Mouse (Mus musculus) lung, embryonic 16.5 days (tissue): ENCODE measurements at regions not wholly inside any gene's neighbourhood (a gene's known extent, or its start where the extent isn't known, plus 50 kb on each side); places are given as distances from the start of the nearest gene placed in this dataset.

ENCODE experiments used
- ATAC-seq: fragments of 200-750 bp; cut with Nextera tagmentation; 2 replicates; pipeline ENCODE4 v1.8.0; 2017; ENCODE audit warnings: low read depth, mild to moderate bottlenecking, moderate library complexity
- H3K27ac ChIP-seq: fragments of 300-500 bp; sonication (generic); 2 replicates; pipeline ENCODE4 v1.5.1; 2014; ENCODE audit warnings: mild to moderate bottlenecking, control low read depth, low read length
- H3K27me3 ChIP-seq: fragments of 300-500 bp; sonication (generic); 2 replicates; pipeline ENCODE4 v1.6.1; 2014; ENCODE audit warnings: low read depth, low read length, mixed read lengths; ENCODE audit not compliant: control insufficient read depth, insufficient read depth
- H3K36me3 ChIP-seq: fragments of 300-500 bp; sonication (generic); 2 replicates; pipeline ENCODE4 v1.6.1; 2014; ENCODE audit warnings: low read length; ENCODE audit not compliant: control insufficient read depth, insufficient read depth
- H3K4me1 ChIP-seq: fragments of 300-500 bp; sonication (generic); replicated peaks from 2 replicates; pipeline ENCODE4 v1.6.1; 2014; ENCODE audit warnings: low read length, mixed read lengths; ENCODE audit not compliant: control insufficient read depth, insufficient read depth
- H3K4me2 ChIP-seq: fragments of 300-500 bp; sonication (generic); 2 replicates; pipeline ENCODE4 v1.6.1; 2014; ENCODE audit warnings: low read depth, low read length, control low read depth
- H3K4me3 ChIP-seq: fragments of 300-500 bp; sonication (generic); 2 replicates; pipeline ENCODE4 v1.5.1; 2014; ENCODE audit warnings: mild to moderate bottlenecking, low read length, control low read depth
- H3K9ac ChIP-seq: fragments of 300-500 bp; sonication (generic); 2 replicates; pipeline ENCODE4 v1.6.1; 2014; ENCODE audit warnings: low read length, control low read depth
- H3K9me3 ChIP-seq: fragments of 300-500 bp; sonication (generic); 2 replicates; pipeline ENCODE4 v1.6.1; 2016; ENCODE audit warnings: low read length; ENCODE audit not compliant: control insufficient read depth
- WGBS: fragments of 180-500 bp; shearing (Covaris S2); extraction: QIAGEN DNeasy Blood & Tissue Kit; methylation state at CpG from one replicate; pipeline ENCODE4 v1.1.7; 2014; 5-methylcytosine and 5-hydroxymethylcytosine counted together

GRCm38 (mm10) chr3:156410126-156410525 lies 151.5 kb upstream of the Negr1 start:
- ATAC-seq = no peak

GRCm38 (mm10) chr3:156412757-156413156 lies 148.8 kb upstream of the Negr1 start:
- Histone ChIP-seq H3K9ac (no peak overlapping the region), H3K27ac (no peak overlapping the region), H3K4me3 (no peak overlapping the region), H3K4me1 (no peaks in the 10 kb centered on the region), H3K4me2 (no peak overlapping the region), H3K27me3 (no peaks in the 10 kb centered on the region), H3K36me3 (no peaks in the 10 kb centered on the region), H3K9me3 (no peaks in the 10 kb centered on the region)
- WGBS = 73% methylated on average over 3 of the region's 3 CpGs
- no peak for ATAC-seq

More at GRCm38 (mm10) chr3:156410126-156410525, 151.5 kb upstream of the Negr1 start:
- Histone ChIP-seq H3K9ac (no peak overlapping the region), H3K36me3 (no peaks in the 10 kb centered on the region), H3K27me3 (no peaks in the 10 kb centered on the region), H3K9me3 (no peaks in the 10 kb centered on the region), H3K4me2 (no peak overlapping the region), H3K27ac (no peak overlapping the region), H3K4me1 (no peaks in the 10 kb centered on the region), H3K4me3 (no peak overlapping the region)
- WGBS = 41% methylated on average over 1 of the region's 1 CpGs

GRCm38 (mm10) chr3:156414431-156415427 lies 146.9 kb upstream of the Negr1 start:
- H3K4me1 ChIP-seq = no peaks in the 10 kb centered on the region
- H3K27me3 ChIP-seq = no peaks in the 10 kb centered on the region
- H3K4me2 ChIP-seq = no peak overlapping the region
- ATAC-seq = no peak
- no peak overlapping the region for H3K27ac ChIP-seq
- WGBS = 86% methylated on average over 13 of the region's 13 CpGs
- no peak overlapping the region for H3K4me3 ChIP-seq
- no peaks in the 10 kb centered on the region for H3K9me3 ChIP-seq
- no peak overlapping the region for H3K9ac ChIP-seq
- no peaks in the 10 kb centered on the region for H3K36me3 ChIP-seq

- H3K4me2 ChIP-seq = no peak overlapping the region
- H3K36me3 ChIP-seq = no peaks in the 10 kb centered on the region
- ATAC-seq = no peak
- no peaks in the 10 kb centered on the region for H3K27me3 ChIP-seq
- H3K9ac ChIP-seq = no peak overlapping the region
- H3K27ac ChIP-seq = no peak overlapping the region
- no peaks in the 10 kb centered on the region for H3K4me1 ChIP-seq
- H3K9me3 ChIP-seq = no peaks in the 10 kb centered on the region
- no peak overlapping the region for H3K4me3 ChIP-seq
These were observed 143.5 kb upstream of the Negr1 start for GRCm38 (mm10) chr3:156418124-156418523.

GRCm38 (mm10) chr3:156423100-156423499 lies 138.5 kb upstream of the Negr1 start:
- H3K27ac ChIP-seq = no peak overlapping the region
- H3K4me3 ChIP-seq = no peak overlapping the region
- no peak for ATAC-seq

GRCm38 (mm10) chr3:156455042-156455441 lies 106.6 kb upstream of the Negr1 start:
- no peak overlapping the region for H3K27ac ChIP-seq
- 56% methylated on average over 4 of the region's 4 CpGs for WGBS
- no peaks in the 10 kb centered on the region for H3K36me3 ChIP-seq
- no peak overlapping the region for H3K9ac ChIP-seq
- no peaks in the 10 kb centered on the region for H3K9me3 ChIP-seq
- H3K4me2 ChIP-seq = no peak overlapping the region
- H3K4me3 ChIP-seq = no peak overlapping the region
- no peak for ATAC-seq
- H3K27me3 ChIP-seq = no peaks in the 10 kb centered on the region
- no peaks in the 10 kb centered on the region for H3K4me1 ChIP-seq

More at GRCm38 (mm10) chr3:156423100-156423499, 138.5 kb upstream of the Negr1 start:
- Histone ChIP-seq H3K4me2 (no peak overlapping the region), H3K36me3 (no peaks in the 10 kb centered on the region), H3K4me1 (no peaks in the 10 kb centered on the region), H3K9ac (no peak overlapping the region), H3K27me3 (no peaks in the 10 kb centered on the region), H3K9me3 (no peaks in the 10 kb centered on the region; the same call in 1 of the 2 replicates)
- 58% methylated on average over 3 of the region's 3 CpGs for WGBS

GRCm38 (mm10) chr3:156463299-156463698 lies 98.3 kb upstream of the Negr1 start:
- WGBS = 58% methylated on average over 2 of the region's 2 CpGs

GRCm38 (mm10) chr3:156465601-156466000 lies 96.0 kb upstream of the Negr1 start:
- H3K4me3 ChIP-seq = no peak overlapping the region
- no peak for ATAC-seq
- H3K9me3 ChIP-seq = no peaks in the 10 kb centered on the region
- H3K9ac ChIP-seq = no peak overlapping the region
- no peaks in the 10 kb centered on the region for H3K36me3 ChIP-seq
- H3K4me2 ChIP-seq = no peak overlapping the region
- no peaks in the 10 kb centered on the region for H3K27me3 ChIP-seq
- WGBS = 66% methylated on average over 5 of the region's 5 CpGs
- no peak overlapping the region for H3K27ac ChIP-seq
- no peaks in the 10 kb centered on the region for H3K4me1 ChIP-seq

More at GRCm38 (mm10) chr3:156463299-156463698, 98.3 kb upstream of the Negr1 start:
- Histone ChIP-seq H3K9me3 (no peaks in the 10 kb centered on the region), H3K9ac (no peak overlapping the region), H3K4me3 (no peak overlapping the region), H3K36me3 (no peaks in the 10 kb centered on the region), H3K4me2 (no peak overlapping the region), H3K27me3 (no peaks in the 10 kb centered on the region), H3K27ac (no peak overlapping the region), H3K4me1 (no peaks in the 10 kb centered on the region)
- no peak for ATAC-seq

GRCm38 (mm10) chr3:156472665-156473064 lies 88.9 kb upstream of the Negr1 start:
- no peaks in the 10 kb centered on the region for H3K27me3 ChIP-seq
- 68% methylated on average over 4 of the region's 4 CpGs for WGBS
- H3K9me3 ChIP-seq = no peaks in the 10 kb centered on the region
- H3K4me3 ChIP-seq = no peak overlapping the region
- no peaks in the 10 kb centered on the region for H3K36me3 ChIP-seq
- no peak overlapping the region for H3K27ac ChIP-seq
- H3K4me2 ChIP-seq = no peak overlapping the region
- no peak overlapping the region for H3K9ac ChIP-seq
- ATAC-seq = no peak
- no peaks in the 10 kb centered on the region for H3K4me1 ChIP-seq
